Mouse (Mus musculus) liver, embryonic 11.5 days (tissue): Measurements from ENCODE around the gene Milr1. TPM values are rescaled to one million over a fixed set of nuclear protein-coding genes. Genes with fewer than 3 reads are reported as not detected.
A peak's percentile ranks its signal among the peaks of the same experiment; 100 is the strongest.

Experiments
- ATAC-seq: fragments of 200-750 bp; cut with Nextera tagmentation; replicated peaks from 2 replicates; pipeline ENCODE4 v1.8.0; 2017; ENCODE audit warnings: moderate number of reproducible peaks, mild to moderate bottlenecking, moderate TSS enrichment, moderate library complexity; ENCODE audit not compliant: low FRiP score
- DNase-seq: peaks from one replicate; pipeline ENCODE4 v3.0.0-alpha.2; 2017; ENCODE audit warnings: low spot score
- H3K27ac ChIP-seq: fragments of 300-500 bp; sonication (generic); 2 replicates; pipeline ENCODE4 v1.5.1; 2014; ENCODE audit warnings: mild to moderate bottlenecking, low read depth, low read length, control low read depth
- H3K27me3 ChIP-seq: fragments of 300-500 bp; sonication (generic); replicated peaks from 2 replicates; pipeline ENCODE4 v1.6.1; 2014; ENCODE audit warnings: low read length, mixed read lengths; ENCODE audit not compliant: control insufficient read depth, insufficient read depth
- H3K36me3 ChIP-seq: fragments of 300-500 bp; sonication (generic); 2 replicates; pipeline ENCODE4 v1.6.1; 2014; ENCODE audit warnings: mild to moderate bottlenecking, low read length, moderate library complexity, mixed read lengths; ENCODE audit not compliant: control insufficient read depth, insufficient read depth
- H3K4me1 ChIP-seq: fragments of 300-500 bp; sonication (generic); replicated peaks from 2 replicates; pipeline ENCODE4 v1.6.1; 2014; ENCODE audit warnings: low read length, mixed read lengths; ENCODE audit not compliant: control insufficient read depth, insufficient read depth
- H3K4me2 ChIP-seq: fragments of 300-500 bp; sonication (generic); 2 replicates; pipeline ENCODE4 v1.6.1; 2014; ENCODE audit warnings: mild to moderate bottlenecking, control low read depth, moderate library complexity
- H3K4me3 ChIP-seq: fragments of 300-500 bp; sonication (generic); 2 replicates; pipeline ENCODE4 v1.5.1; 2014; ENCODE audit warnings: low read depth, low read length, control low read depth
- H3K9ac ChIP-seq: fragments of 300-500 bp; sonication (generic); 2 replicates; pipeline ENCODE4 v1.6.1; 2014; ENCODE audit warnings: low read depth, low read length, control low read depth
- H3K9me3 ChIP-seq: fragments of 300-500 bp; sonication (generic); 2 replicates; pipeline ENCODE4 v1.6.1; 2016; ENCODE audit warnings: low read length, inconsistent platforms, mixed read lengths; ENCODE audit not compliant: control insufficient read depth
- WGBS: fragments of 180-500 bp; shearing (Covaris S2); extraction: QIAGEN DNeasy Blood & Tissue Kit; methylation state at CpG from one replicate; pipeline ENCODE4 v1.1.7; 2014; 5-methylcytosine and 5-hydroxymethylcytosine counted together
- microRNA-seq: library from miRNA; unstranded; fragments of <30 nt; microRNA quantifications from one replicate; pipeline ENCODE4, GENCODE M21; 2017; ENCODE audit warnings: borderline number of aligned reads
- polyA plus RNA-seq: library from polyadenylated mRNA; unstranded; fragments of >200 nt; fragmentation: Nextera tagmentation; extraction: Ambion mirVana; gene quantifications from 2 replicates; pipeline ENCODE4 v1.2.1, GENCODE M21; 2014

Milr1 gene
- polyA plus RNA-seq, 1 experiment from 2014 or later = 2.4 TPM

- 83% methylated on average over 7 of the region's 7 CpGs for WGBS
- H3K27ac ChIP-seq = no peak overlapping the region
- no peak overlapping the region for H3K4me2 ChIP-seq
- no peak overlapping the region for H3K4me3 ChIP-seq
- no peak overlapping the region for H3K9ac ChIP-seq
- H3K9me3 ChIP-seq = no peaks in the 10 kb centered on the region
- DNase-seq = no peak
- no peak for ATAC-seq
- peaks cover 60% of the 10 kb centered on the region for H3K36me3 ChIP-seq
- 0 out of 2 replicates have a peak, but pooled peaks cover 2% of the 10 kb centered on the region for H3K4me1 ChIP-seq
- no peaks in the 10 kb centered on the region for H3K27me3 ChIP-seq
Measured at GRCm38 (mm10) chr11:106816316-106816715, 65.3 kb downstream of the Milr1 start.

GRCm38 (mm10) chr11:106817156-106817555 is 66.1 kb downstream of the Milr1 start:
- WGBS = 85% methylated on average over 3 of the region's 3 CpGs
- no peak for ATAC-seq

GRCm38 (mm10) chr11:106817808-106818207 is 66.8 kb downstream of the Milr1 start:
- 94% methylated on average over 6 of the region's 6 CpGs for WGBS
- Histone ChIP-seq H3K27me3 (no peaks in the 10 kb centered on the region), H3K36me3 (peaks cover 57% of the 10 kb centered on the region), H3K27ac (no peak overlapping the region), H3K4me1 (0 out of 2 replicates have a peak, but pooled peaks cover 2% of the 10 kb centered on the region), H3K4me2 (no peak overlapping the region), H3K9me3 (no peaks in the 10 kb centered on the region), H3K9ac (no peak overlapping the region), H3K4me3 (no peak overlapping the region)
- DNase-seq (no peak), ATAC-seq (no peak)

More at GRCm38 (mm10) chr11:106817156-106817555, 66.1 kb downstream of the Milr1 start:
- H3K27me3 ChIP-seq = no peaks in the 10 kb centered on the region
- no peaks in the 10 kb centered on the region for H3K9me3 ChIP-seq
- no peak overlapping the region for H3K4me3 ChIP-seq
- H3K27ac ChIP-seq = no peak overlapping the region
- H3K36me3 ChIP-seq = peaks cover 59% of the 10 kb centered on the region
- no peak overlapping the region for H3K4me2 ChIP-seq
- no peak overlapping the region for H3K9ac ChIP-seq
- no peak for DNase-seq
- 0 out of 2 replicates have a peak, but pooled peaks cover 2% of the 10 kb centered on the region for H3K4me1 ChIP-seq

DNA sequence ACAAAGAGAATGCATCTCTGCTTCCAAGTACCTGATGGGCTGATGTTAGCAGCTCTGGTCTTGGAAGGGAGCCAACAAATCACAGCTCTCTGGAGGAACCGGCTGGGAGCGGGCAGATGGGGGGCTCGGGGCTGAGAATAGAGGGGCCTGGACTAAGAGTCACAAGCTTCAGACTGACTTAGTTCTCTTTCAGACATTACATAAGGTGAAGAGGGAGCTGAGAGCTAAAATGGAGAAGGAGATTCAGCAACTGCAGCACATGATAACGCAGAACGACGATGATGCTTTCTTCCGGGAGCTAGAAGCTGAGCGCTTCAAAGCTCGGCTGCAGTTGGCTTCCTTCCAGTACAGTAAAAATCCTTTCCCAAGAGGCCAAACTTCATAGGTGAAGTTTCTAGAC is 67.3 kb downstream of the Milr1 start:
- WGBS = 89% methylated on average over 9 of the region's 9 CpGs
- no peak overlapping the region for H3K27ac ChIP-seq
- H3K9ac ChIP-seq = no peak overlapping the region
- peaks cover 53% of the 10 kb centered on the region for H3K36me3 ChIP-seq
- H3K27me3 ChIP-seq = no peaks in the 10 kb centered on the region
- H3K9me3 ChIP-seq = no peaks in the 10 kb centered on the region
- DNase-seq (no peak), ATAC-seq (no peak)
- H3K4me2 ChIP-seq = no peak overlapping the region
- H3K4me3 ChIP-seq = no peak overlapping the region
- 0 out of 2 replicates have a peak, but pooled peaks cover 2% of the 10 kb centered on the region for H3K4me1 ChIP-seq

Small RNAs within 50 kb of the gene (microRNA-seq; reads per million reads assigned to microRNA genes)
- gene Gm25994 (not detected), gene Mir3064 (12.7 reads per million, percentile 25 among the genes with 10 or more reads in this experiment)

Other genes starting within 250 kb of the Milr1 start
- 13.4 and 15.9 TPM in 2 replicates for gene Tex2, start 137.8 kb upstream of the Milr1 start, polyA plus RNA-seq
- gene Pecam1, start 598 bp upstream of the Milr1 start, polyA plus RNA-seq = 17.8 and 18.0 TPM in 2 replicates
- gene Polg2, start 28.3 kb downstream of the Milr1 start, polyA plus RNA-seq = 9.3 and 10.9 TPM in 2 replicates
- gene Ddx5, start 38.0 kb downstream of the Milr1 start, polyA plus RNA-seq = 288 and 310 TPM in 2 replicates
- gene Cep95, start 38.0 kb downstream of the Milr1 start, polyA plus RNA-seq = 18.6 and 21.1 TPM in 2 replicates
- 8.7 and 9.6 TPM in 2 replicates for gene Smurf2, start 169.5 kb downstream of the Milr1 start, polyA plus RNA-seq
- 448 and 517 TPM in 2 replicates for gene Kpna2, start 248.3 kb downstream of the Milr1 start, polyA plus RNA-seq